Mouse (Mus musculus) forebrain, embryonic 16.5 days (tissue): ENCODE measurements around the gene Hsd17b2. TPM values are rescaled to one million over a fixed set of nuclear protein-coding genes. Genes with fewer than 3 reads are reported as not detected.

Source experiments
- ATAC-seq: fragments of 200-750 bp; cut with Nextera tagmentation; 2 replicates; pipeline ENCODE4 v1.8.0; 2017; ENCODE audit warnings: mild to moderate bottlenecking, moderate library complexity
- H3K27ac ChIP-seq: fragments of 300-500 bp; sonication (generic); 2 replicates; pipeline ENCODE4 v1.5.1; 2014; ENCODE audit warnings: low read length, control low read depth
- H3K27me3 ChIP-seq: fragments of 300-500 bp; sonication (generic); replicated peaks from 2 replicates; pipeline ENCODE4 v1.6.1; 2014; ENCODE audit warnings: low read length; ENCODE audit not compliant: control insufficient read depth, insufficient read depth
- H3K36me3 ChIP-seq: fragments of 300-500 bp; sonication (generic); 2 replicates; pipeline ENCODE4 v1.6.1; 2014; ENCODE audit not compliant: control insufficient read depth, insufficient read depth
- H3K4me1 ChIP-seq: fragments of 300-500 bp; sonication (generic); replicated peaks from 2 replicates; pipeline ENCODE4 v1.6.1; 2014; ENCODE audit warnings: low read length; ENCODE audit not compliant: control insufficient read depth, insufficient read depth
- H3K4me2 ChIP-seq: fragments of 300-500 bp; sonication (generic); 2 replicates; pipeline ENCODE4 v1.6.1; 2014; ENCODE audit warnings: mild to moderate bottlenecking, low read length, control low read depth
- H3K4me3 ChIP-seq: fragments of 300-500 bp; sonication (generic); replicated peaks from 2 replicates; pipeline ENCODE4 v1.5.1; 2014; ENCODE audit warnings: mild to moderate bottlenecking, low read length, control low read depth
- H3K9ac ChIP-seq: fragments of 300-500 bp; sonication (generic); replicated peaks from 2 replicates; pipeline ENCODE4 v1.6.1; 2014; ENCODE audit warnings: low read depth, low read length, control low read depth
- H3K9me3 ChIP-seq: fragments of 300-500 bp; sonication (generic); 2 replicates; pipeline ENCODE4 v1.6.1; 2016; ENCODE audit warnings: low read length; ENCODE audit not compliant: control insufficient read depth
- WGBS: fragments of 180-500 bp; shearing (Covaris S2); extraction: QIAGEN DNeasy Blood & Tissue Kit; methylation state at CpG from one replicate; pipeline ENCODE4 v1.1.7; 2014; 5-methylcytosine and 5-hydroxymethylcytosine counted together
- polyA plus RNA-seq: library from polyadenylated mRNA; unstranded; fragments of >200 nt; fragmentation: Nextera tagmentation; extraction: Ambion mirVana; gene quantifications from 2 replicates; pipeline ENCODE4 v1.2.1, GENCODE M21; 2015

Gene Hsd17b2
- polyA plus RNA-seq, 1 experiment from 2014 or later, result not detected

GRCm38 (mm10) chr8:117757900-117758299 lies 56.2 kb downstream of the Hsd17b2 start:
- Histone ChIP-seq H3K4me3 (no peak overlapping the region), H3K27me3 (no peaks in the 10 kb centered on the region), H3K9me3 (no peaks in the 10 kb centered on the region), H3K36me3 (no peaks in the 10 kb centered on the region), H3K4me2 (no peak overlapping the region), H3K4me1 (no peaks in the 10 kb centered on the region), H3K27ac (no peak overlapping the region), H3K9ac (no peak overlapping the region)
- 85% methylated on average over 11 of the region's 11 CpGs for WGBS
- ATAC-seq, result no peak

- 0 out of 2 replicates have a peak, but pooled peaks cover 2% of the 10 kb centered on the region for H3K4me1 ChIP-seq
- ATAC-seq, result no peak
- H3K36me3 ChIP-seq, result no peaks in the 10 kb centered on the region
- no peak overlapping the region for H3K9ac ChIP-seq
- H3K4me2 ChIP-seq, result no peak overlapping the region
- WGBS, result 90% methylated on average over 6 of the region's 6 CpGs
- no peak overlapping the region for H3K4me3 ChIP-seq
- H3K27ac ChIP-seq, result no peak overlapping the region
- H3K27me3 ChIP-seq, result no peaks in the 10 kb centered on the region
- no peaks in the 10 kb centered on the region for H3K9me3 ChIP-seq
These were observed 61.1 kb downstream of the Hsd17b2 start for GRCm38 (mm10) chr8:117762776-117763175.

GRCm38 (mm10) chr8:117764625-117765024 lies 62.9 kb downstream of the Hsd17b2 start:
- 81% methylated on average over 4 of the region's 4 CpGs for WGBS
- H3K4me2 ChIP-seq, result no peak overlapping the region
- H3K4me3 ChIP-seq, result no peak overlapping the region
- 0 out of 2 replicates have a peak, but pooled peaks cover 2% of the 10 kb centered on the region for H3K4me1 ChIP-seq
- H3K27me3 ChIP-seq, result no peaks in the 10 kb centered on the region
- H3K9me3 ChIP-seq, result no peaks in the 10 kb centered on the region
- H3K9ac ChIP-seq, result no peak overlapping the region
- H3K36me3 ChIP-seq, result no peaks in the 10 kb centered on the region
- ATAC-seq, result no peak
- H3K27ac ChIP-seq, result no peak overlapping the region

- Histone ChIP-seq H3K4me1 (0 out of 2 replicates have a peak, but pooled peaks cover 2% of the 10 kb centered on the region), H3K4me3 (no peak overlapping the region), H3K9ac (no peak overlapping the region), H3K4me2 (no peak overlapping the region), H3K27me3 (no peaks in the 10 kb centered on the region), H3K27ac (no peak overlapping the region), H3K36me3 (no peaks in the 10 kb centered on the region), H3K9me3 (no peaks in the 10 kb centered on the region)
- WGBS, result 80% methylated on average over 5 of the region's 5 CpGs
- ATAC-seq, result no peak
These were observed 64.2 kb downstream of the Hsd17b2 start for GRCm38 (mm10) chr8:117765947-117766346.

GRCm38 (mm10) chr8:117768971-117769370 lies 67.3 kb downstream of the Hsd17b2 start:
- Histone ChIP-seq H3K9me3 (no peaks in the 10 kb centered on the region), H3K36me3 (no peaks in the 10 kb centered on the region)
- WGBS, result 76% methylated on average over 7 of the region's 7 CpGs

GRCm38 (mm10) chr8:117771115-117771836 lies 69.6 kb downstream of the Hsd17b2 start:
- Histone ChIP-seq H3K4me1 (no peaks in the 10 kb centered on the region), H3K27ac (no peak overlapping the region), H3K36me3 (no peaks in the 10 kb centered on the region), H3K9ac (no peak overlapping the region), H3K4me3 (no peak overlapping the region), H3K9me3 (no peaks in the 10 kb centered on the region), H3K27me3 (no peaks in the 10 kb centered on the region), H3K4me2 (no peak overlapping the region)
- no peak for ATAC-seq
- WGBS, result 90% methylated on average over 9 of the region's 9 CpGs

More at GRCm38 (mm10) chr8:117768971-117769370, 67.3 kb downstream of the Hsd17b2 start:
- no peak overlapping the region for H3K4me2 ChIP-seq
- H3K4me1 ChIP-seq, result 0 out of 2 replicates have a peak, but pooled peaks cover 2% of the 10 kb centered on the region
- no peaks in the 10 kb centered on the region for H3K27me3 ChIP-seq
- no peak overlapping the region for H3K27ac ChIP-seq
- H3K4me3 ChIP-seq, result no peak overlapping the region
- no peak for ATAC-seq
- no peak overlapping the region for H3K9ac ChIP-seq

GRCm38 (mm10) chr8:117772126-117772525 lies 70.4 kb downstream of the Hsd17b2 start:
- no peaks in the 10 kb centered on the region for H3K36me3 ChIP-seq
- H3K27ac ChIP-seq, result no peak overlapping the region

GRCm38 (mm10) chr8:117772597-117772996 lies 70.9 kb downstream of the Hsd17b2 start:
- Histone ChIP-seq H3K27me3 (no peaks in the 10 kb centered on the region), H3K4me1 (no peaks in the 10 kb centered on the region), H3K4me2 (no peak overlapping the region), H3K9ac (no peak overlapping the region), H3K27ac (no peak overlapping the region), H3K4me3 (no peak overlapping the region), H3K36me3 (no peaks in the 10 kb centered on the region), H3K9me3 (no peaks in the 10 kb centered on the region)
- ATAC-seq, result no peak
- WGBS, result 57% methylated on average over 2 of the region's 2 CpGs

More at GRCm38 (mm10) chr8:117772126-117772525, 70.4 kb downstream of the Hsd17b2 start:
- Histone ChIP-seq H3K4me3 (no peak overlapping the region), H3K4me1 (no peaks in the 10 kb centered on the region), H3K9me3 (no peaks in the 10 kb centered on the region), H3K9ac (no peak overlapping the region), H3K4me2 (no peak overlapping the region), H3K27me3 (no peaks in the 10 kb centered on the region)
- 56% methylated on average over 2 of the region's 2 CpGs for WGBS
- no peak for ATAC-seq

- no peaks in the 10 kb centered on the region for H3K27me3 ChIP-seq
- no peak for ATAC-seq
- H3K27ac ChIP-seq, result no peak overlapping the region
- H3K9ac ChIP-seq, result no peak overlapping the region
- no peaks in the 10 kb centered on the region for H3K9me3 ChIP-seq
- no peaks in the 10 kb centered on the region for H3K36me3 ChIP-seq
- WGBS, result 38% methylated on average over 10 of the region's 10 CpGs
- H3K4me2 ChIP-seq, result no peak overlapping the region
- no peaks in the 10 kb centered on the region for H3K4me1 ChIP-seq
- H3K4me3 ChIP-seq, result no peak overlapping the region
These were observed 73.9 kb downstream of the Hsd17b2 start for GRCm38 (mm10) chr8:117775626-117776025.
